Mouse (Mus musculus) embryonic fibroblast, embryonic 13.5 days (primary cell): ENCODE results near the gene Kctd2.

Experiments
- CTCF ChIP-seq: IDR thresholded peaks from 2 replicates; pipeline ENCODE4 v1.5.1; 2011; ENCODE audit warnings: mild to moderate bottlenecking, control low read depth, low read length, moderate library complexity, borderline replicate concordance; ENCODE audit not compliant: insufficient read depth
- POLR2A ChIP-seq: IDR thresholded peaks from 2 replicates; pipeline ENCODE4 v1.6.1; 2011; ENCODE audit warnings: low read depth, mild to moderate bottlenecking, control low read depth, low read length, moderate library complexity

GRCm38 (mm10) chr11:115400630-115401391, 19.1 kb upstream of the Kctd2 start:
- TF ChIP-seq CTCF: no peak
- TF ChIP-seq POLR2A: no peak
